Mouse (Mus musculus) stomach, postnatal 0 days (tissue): ENCODE results near the gene H2-T22. TPM values are rescaled to one million over a fixed set of nuclear protein-coding genes. Genes with fewer than 3 reads are reported as not detected.

Experiments used
- ATAC-seq: fragments of 200-750 bp; cut with Nextera tagmentation; 2 replicates; pipeline ENCODE4 v1.8.0; 2017; ENCODE audit not compliant: low FRiP score, low TSS enrichment
- DNase-seq: peaks from one replicate; pipeline ENCODE4 v3.0.0-alpha.2; 2016; ENCODE audit warnings: low spot score
- H3K27ac ChIP-seq: fragments of 300-500 bp; sonication (generic); replicated peaks from 2 replicates; pipeline ENCODE4 v1.5.1; 2014; ENCODE audit warnings: mild to moderate bottlenecking, control low read depth
- H3K27me3 ChIP-seq: fragments of 300-500 bp; sonication (generic); 2 replicates; pipeline ENCODE4 v1.6.1; 2014; ENCODE audit warnings: low read length; ENCODE audit not compliant: control insufficient read depth, insufficient read depth
- H3K36me3 ChIP-seq: fragments of 300-500 bp; sonication (generic); 2 replicates; pipeline ENCODE4 v1.6.1; 2014; ENCODE audit warnings: low read length, mixed read lengths; ENCODE audit not compliant: control insufficient read depth, insufficient read depth
- H3K4me1 ChIP-seq: fragments of 300-500 bp; sonication (generic); replicated peaks from 2 replicates; pipeline ENCODE4 v1.6.1; 2014; ENCODE audit warnings: antibody characterized with exemption; ENCODE audit not compliant: control insufficient read depth, insufficient read depth
- H3K4me2 ChIP-seq: fragments of 300-500 bp; sonication (generic); replicated peaks from 2 replicates; pipeline ENCODE4 v1.6.1; 2014; ENCODE audit warnings: low read depth, mild to moderate bottlenecking, control low read depth, moderate library complexity
- H3K4me3 ChIP-seq: fragments of 300-500 bp; sonication (generic); 2 replicates; pipeline ENCODE4 v1.5.1; 2014; ENCODE audit warnings: low read depth, low read length, control low read depth
- H3K9ac ChIP-seq: fragments of 300-500 bp; sonication (generic); 2 replicates; pipeline ENCODE4 v1.6.1; 2014; ENCODE audit warnings: mild to moderate bottlenecking, low read length, control low read depth, mixed read lengths
- H3K9me3 ChIP-seq: fragments of 300-500 bp; sonication (generic); 2 replicates; pipeline ENCODE4 v1.6.1; 2016; ENCODE audit warnings: low read length; ENCODE audit not compliant: control insufficient read depth
- CTCF ChIP-seq: IDR thresholded peaks from 2 replicates; pipeline ENCODE4 v1.5.1; 2016; ENCODE audit warnings: antibody characterized with exemption, low read depth, mild to moderate bottlenecking, moderate library complexity
- EP300 ChIP-seq: optimal IDR thresholded peaks from 2 replicates; pipeline ENCODE3; 2016; ENCODE audit warnings: antibody characterized with exemption
- WGBS: fragments of 180-500 bp; shearing (Covaris S2); extraction: QIAGEN DNeasy Blood & Tissue Kit; methylation state at CpG from one replicate; pipeline ENCODE4 v1.1.7; 2014; 5-methylcytosine and 5-hydroxymethylcytosine counted together
- polyA plus RNA-seq: library from polyadenylated mRNA; unstranded; fragments of >200 nt; fragmentation: Nextera tagmentation; extraction: Ambion mirVana; gene quantifications from 2 replicates; pipeline ENCODE4 v1.2.1, GENCODE M21; 2015

H2-T22 gene
- polyA plus RNA-seq, 1 experiment from 2014 or later = 18.9 TPM

DNA sequence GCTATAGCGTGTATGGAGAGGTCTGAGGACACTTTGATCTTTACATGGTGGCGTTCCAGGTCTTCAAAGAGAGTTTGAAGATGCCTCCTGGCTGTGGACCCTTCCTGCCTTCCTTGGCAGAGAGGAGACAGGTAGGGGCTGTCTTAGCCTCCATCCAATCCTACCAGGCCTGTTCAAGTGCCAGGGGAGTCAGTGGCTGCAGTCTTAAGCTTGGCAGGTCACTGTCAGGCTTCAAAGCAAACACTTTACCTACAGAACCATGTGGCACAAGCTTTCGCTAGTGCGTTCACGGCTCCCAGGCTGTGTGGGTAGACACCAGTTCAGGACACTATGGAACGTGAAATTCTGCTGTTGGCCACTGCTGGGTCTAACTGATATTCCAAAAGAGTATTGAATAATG, 19.6 kb downstream of the H2-T22 start:
- TF ChIP-seq CTCF (no peak), EP300 (no peak)
- DNase-seq = no peak
- no peak for ATAC-seq
- H3K4me1 ChIP-seq = no peaks in the 10 kb centered on the region
- H3K27ac ChIP-seq = no peak overlapping the region; the same call in 1 of the 2 replicates
- H3K4me2 ChIP-seq = no peak overlapping the region
- H3K9me3 ChIP-seq = no peaks in the 10 kb centered on the region
- H3K4me3 ChIP-seq = no peak overlapping the region
- 86% methylated on average over 6 of the region's 6 CpGs for WGBS
- no peaks in the 10 kb centered on the region for H3K36me3 ChIP-seq
- no peaks in the 10 kb centered on the region for H3K27me3 ChIP-seq
- H3K9ac ChIP-seq = no peak overlapping the region

DNA sequence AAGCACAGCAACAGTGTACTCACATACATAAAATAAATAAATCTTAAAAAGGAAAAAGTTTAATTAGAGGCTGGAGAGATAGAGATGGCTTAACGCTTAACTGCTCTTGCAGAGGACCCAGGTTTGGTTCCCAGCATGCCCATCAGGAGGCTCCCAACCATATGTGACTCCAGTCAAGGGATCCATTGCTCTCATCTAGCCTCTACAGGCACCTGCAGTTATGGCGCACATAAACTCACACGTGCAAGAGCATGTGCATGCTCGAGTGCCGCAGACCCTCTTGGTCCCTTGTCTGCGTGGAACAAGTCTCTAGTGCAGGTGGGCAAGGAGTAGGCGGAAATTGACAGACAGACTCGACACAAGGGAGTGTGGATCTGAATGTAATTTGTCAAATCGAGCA, 20.4 kb downstream of the H2-T22 start:
- Histone ChIP-seq H3K27me3 (no peaks in the 10 kb centered on the region), H3K9me3 (no peaks in the 10 kb centered on the region), H3K36me3 (no peaks in the 10 kb centered on the region), H3K27ac (no peak overlapping the region), H3K9ac (no peak overlapping the region), H3K4me3 (no peak overlapping the region), H3K4me1 (no peaks in the 10 kb centered on the region), H3K4me2 (no peak overlapping the region)
- no peak for DNase-seq
- 95% methylated on average over 9 of the region's 9 CpGs for WGBS
- TF ChIP-seq EP300 (no peak), CTCF (no peak)
- no peak for ATAC-seq

DNA sequence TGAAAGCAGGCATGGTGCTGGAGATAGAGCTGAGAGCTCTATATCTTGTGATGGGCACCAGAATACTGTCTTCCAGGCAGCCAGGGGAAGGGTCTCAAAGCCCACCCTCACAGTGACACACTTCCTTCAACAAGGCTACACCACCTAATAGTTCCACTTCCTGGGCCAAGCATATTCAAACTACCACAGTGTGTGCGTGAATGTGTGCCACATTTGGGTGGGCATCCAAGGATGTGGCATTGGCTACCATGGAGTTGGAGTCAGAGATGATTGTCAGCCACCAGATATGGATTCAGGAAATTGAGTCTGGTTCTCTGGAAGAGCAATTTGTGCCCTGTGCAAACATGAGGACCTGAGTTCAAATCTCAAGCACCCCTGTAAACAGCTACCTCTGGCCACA, 21.2 kb downstream of the H2-T22 start:
- H3K9me3 ChIP-seq = no peaks in the 10 kb centered on the region
- no peak overlapping the region for H3K4me2 ChIP-seq
- no peak for TF ChIP-seq EP300
- no peak for TF ChIP-seq CTCF
- no peaks in the 10 kb centered on the region for H3K27me3 ChIP-seq
- 97% methylated on average over 1 of the region's 1 CpGs for WGBS
- ATAC-seq = no peak
- H3K36me3 ChIP-seq = no peaks in the 10 kb centered on the region
- no peak overlapping the region for H3K9ac ChIP-seq
- no peaks in the 10 kb centered on the region for H3K4me1 ChIP-seq
- H3K4me3 ChIP-seq = no peak overlapping the region
- peak overlapping the region; percentile 9; the same call in 1 of the 2 replicates for H3K27ac ChIP-seq
- DNase-seq = no peak

DNA sequence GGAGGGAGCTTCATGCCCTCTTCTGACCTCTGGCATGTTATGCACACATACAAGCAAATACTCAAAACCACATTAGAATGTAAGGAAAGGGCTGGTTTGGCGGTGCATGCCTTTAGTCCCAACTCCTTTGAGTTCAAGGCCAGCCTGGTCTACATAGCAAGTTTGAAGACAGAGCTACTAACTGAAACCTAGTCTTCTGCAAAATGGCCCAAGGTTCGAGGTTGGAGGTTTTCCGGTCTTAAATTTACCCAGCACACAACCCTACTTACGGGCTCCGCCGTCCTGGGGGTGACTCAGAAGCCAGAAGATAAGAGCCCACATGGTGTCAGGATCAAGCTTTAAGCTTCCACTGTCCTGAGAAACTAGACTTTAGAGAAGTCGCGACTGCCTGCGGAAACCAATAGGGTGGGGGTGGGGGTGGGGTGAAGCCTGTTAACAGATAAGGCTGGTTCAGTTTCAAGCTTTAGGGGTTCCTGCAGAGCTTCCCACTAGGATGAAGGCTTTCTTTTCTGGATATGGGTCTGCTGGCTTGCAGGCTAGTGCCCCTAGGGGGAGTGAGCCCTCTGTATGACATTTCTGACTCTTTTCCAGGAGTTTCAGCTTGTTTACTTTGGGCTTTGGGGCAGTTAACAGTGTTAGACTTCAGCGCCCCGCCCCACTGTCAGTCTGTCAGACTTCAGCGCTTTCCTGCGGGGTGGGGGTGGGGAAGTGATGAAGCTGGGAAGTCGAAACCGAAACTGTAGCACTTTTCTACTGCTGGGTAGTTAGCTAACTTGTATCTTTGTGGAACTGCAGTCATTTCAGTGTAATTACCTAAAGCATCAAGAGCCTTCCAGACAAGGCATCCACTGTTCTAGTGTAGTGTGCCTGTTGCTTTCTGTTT, 22.1 kb downstream of the H2-T22 start, which contains the start of gene H2-T24:
TSS of gene H2-T24 (minus strand) at position 370 of the 883 bp plus-strand sequence.
- ATAC-seq (peak; percentile 72), DNase-seq (peak; percentile 60)
- Histone ChIP-seq H3K4me2 (peak within 1 kb of the TSS; percentile 38), H3K4me1 (no peaks in the 10 kb centered on the region), H3K27ac (peak within 1 kb of the TSS; percentile 9), H3K9ac (no peak within 1 kb of the TSS), H3K4me3 (no peak within 1 kb of the TSS; the same call in 1 of the 2 replicates), H3K36me3 (no peaks in the 10 kb centered on the region), H3K9me3 (no peaks in the 10 kb centered on the region), H3K27me3 (no peaks in the 10 kb centered on the region)
- TF ChIP-seq CTCF (peak; percentile 50), EP300 (no peak)
- 29% methylated on average over 15 of the region's 15 CpGs for WGBS

DNA sequence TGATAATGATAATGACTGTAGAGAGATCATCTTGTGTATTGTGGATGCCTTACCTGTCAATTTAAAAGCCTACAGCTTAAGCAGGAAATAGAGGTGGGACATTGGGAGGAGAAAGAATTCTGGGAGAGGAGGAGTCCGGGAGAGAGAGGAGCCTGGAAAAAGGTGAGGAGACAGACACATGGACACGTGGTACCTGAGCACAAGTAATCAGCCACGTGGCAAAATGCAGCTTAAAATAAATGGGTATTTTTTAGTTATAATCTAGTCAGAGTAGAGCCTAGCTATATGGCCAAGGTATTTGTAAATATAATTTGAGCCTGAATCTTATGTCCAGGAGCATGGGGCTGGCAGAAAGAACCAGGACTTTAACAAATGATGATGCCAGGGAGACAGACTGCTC, 23.0 kb downstream of the H2-T22 start:
- Histone ChIP-seq H3K4me2 (no peak overlapping the region), H3K9me3 (no peaks in the 10 kb centered on the region), H3K4me1 (no peaks in the 10 kb centered on the region), H3K27ac (no peak overlapping the region), H3K4me3 (no peak overlapping the region), H3K36me3 (peaks cover 2% of the 10 kb centered on the region; the same call in 1 of the 2 replicates), H3K27me3 (no peaks in the 10 kb centered on the region), H3K9ac (no peak overlapping the region)
- ATAC-seq = no peak
- no peak for DNase-seq
- TF ChIP-seq CTCF = no peak
- no peak for TF ChIP-seq EP300
- WGBS = 64% methylated on average over 3 of the region's 3 CpGs

DNA sequence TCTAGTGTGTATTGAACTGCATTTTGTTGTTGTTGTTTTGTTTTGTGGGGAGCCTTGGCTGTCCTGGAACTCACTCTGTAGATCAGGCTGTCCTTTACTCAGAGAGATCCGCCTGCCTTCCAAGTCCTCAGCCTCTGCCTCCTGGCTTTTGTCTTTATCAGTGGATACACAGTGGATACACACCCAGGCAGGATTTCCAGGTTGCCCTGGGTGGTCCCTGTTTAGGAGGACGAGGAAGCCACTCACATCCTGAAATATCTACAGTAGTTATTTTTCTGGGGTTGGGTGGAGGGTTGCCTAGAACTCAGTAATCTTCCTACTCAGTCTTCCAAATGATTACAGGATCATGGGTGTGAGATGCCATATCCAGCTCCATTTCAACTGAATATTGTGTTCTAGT, 23.6 kb downstream of the H2-T22 start:
- no peak overlapping the region for H3K4me3 ChIP-seq
- no peak overlapping the region for H3K9ac ChIP-seq
- H3K4me1 ChIP-seq = no peaks in the 10 kb centered on the region
- 50% methylated on average over 2 of the region's 2 CpGs for WGBS
- no peak for DNase-seq
- TF ChIP-seq CTCF = no peak
- TF ChIP-seq EP300 = no peak
- H3K27me3 ChIP-seq = no peaks in the 10 kb centered on the region
- no peaks in the 10 kb centered on the region for H3K9me3 ChIP-seq
- no peak for ATAC-seq
- H3K4me2 ChIP-seq = no peak overlapping the region
- no peak overlapping the region for H3K27ac ChIP-seq
- peaks cover 3% of the 10 kb centered on the region; the same call in 1 of the 2 replicates for H3K36me3 ChIP-seq
